Mouse (Mus musculus): ENCODE measurements around the gene Nudt16l1.

DNA sequence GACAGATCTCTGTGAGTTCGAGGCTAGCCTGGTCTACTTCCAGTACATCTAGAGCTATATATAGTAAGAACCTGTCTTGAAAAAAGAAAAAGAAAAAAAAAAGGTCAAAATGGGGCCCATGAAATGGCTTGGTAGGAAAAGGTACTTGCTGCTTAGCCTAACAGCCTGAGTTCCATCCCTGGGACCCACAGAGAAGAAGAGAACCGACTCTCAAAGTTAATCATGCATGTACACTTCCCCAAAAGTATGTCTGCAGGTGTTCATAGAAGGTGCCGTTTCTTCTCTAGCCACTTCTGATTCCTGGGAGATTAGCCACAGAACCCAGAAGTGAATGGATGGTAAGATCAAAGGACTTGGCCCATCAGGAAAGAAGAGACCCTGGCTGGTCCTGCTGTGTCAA lies 29.9 kb downstream of the Nudt16l1 start:
- TF ChIP-seq MAX (IDR thresholded peaks at IDR 0.05; ENCODE audit: low read depth) (no peak), POLR2A (IDR thresholded peaks at IDR 0.05; ENCODE audit: insufficient read length, low read depth) (no peak), MYOD1 (IDR thresholded peaks at IDR 0.05; ENCODE audit: control insufficient read depth in 1 of 3, insufficient read length in 2 of 3, low read depth in 2 of 3) (no peak), USF1 (IDR thresholded peaks at IDR 0.05; ENCODE audit: low read depth) (no peak), REST (IDR thresholded peaks at IDR 0.05; ENCODE audit: insufficient read depth, insufficient read length) (no peak), SRF (IDR thresholded peaks at IDR 0.05; ENCODE audit: control insufficient read depth, insufficient read length, low read depth) (no peak), E2F4 (IDR thresholded peaks at IDR 0.05; ENCODE audit: insufficient read depth) (no peak), POLR2AphosphoS2 (IDR thresholded peaks at IDR 0.05; ENCODE audit: insufficient read length, low read depth) (no peak), TCF12 (IDR thresholded peaks at IDR 0.05; ENCODE audit: insufficient read depth, poor library complexity, severe bottlenecking) (no peak), CEBPB (IDR thresholded peaks at IDR 0.05; ENCODE audit: insufficient read depth, poor library complexity, severe bottlenecking) (no peak)

Data from myocyte (in vitro differentiated cells).